Mouse (Mus musculus) left cerebral cortex, adult 2 months (tissue): ENCODE data around the gene Gpx7. TPM values are rescaled to one million over a fixed set of nuclear protein-coding genes. Genes with fewer than 3 reads are reported as not detected.
A peak's percentile ranks its signal among the peaks of the same experiment; 100 is the strongest.
"Not testable (repeated sequence)": the region's sequence is repeated elsewhere in the genome, so short reads cannot be mapped to it uniquely, and the experiment has no call there.

ENCODE experiments used
- DNase-seq, 2 experiments: peaks; one replicate each; pipeline ENCODE4 v3.0.0; 2021 to 2022; ENCODE audit warnings: low spot score in 2 of 2, mixed read lengths in 1 of 2; ENCODE audit errors: extremely low spot score in 1 of 2
- H3K27ac ChIP-seq: fragments of 200-600 bp; 2 replicates; pipeline ENCODE4 v1.8.1; 2022
- H3K4me3 ChIP-seq: fragments of 200-600 bp; 2 replicates; pipeline ENCODE4 v1.8.1; 2022
- CTCF ChIP-seq: fragments of 200-600 bp; IDR thresholded peaks from 2 replicates; pipeline ENCODE4 v1.8.1; 2022; ENCODE audit warnings: antibody characterized with exemption, mild to moderate bottlenecking, moderate library complexity
- intact Hi-C: fragments of 180-260 bp; cut with DNase I; formaldehyde crosslinking; loops from one replicate; pipeline ENCODE4 v1.15.1; 2025
- total RNA-seq, 2 experiments: library from RNA; stranded (reverse); gene quantifications; 2 replicates each; pipeline ENCODE4 v1.2.3; 2021

Gene Gpx7
- total RNA-seq, 2 experiments from 2014 or later: 4.7 to 4.8 TPM

GRCm38 (mm10) chr4:108360136-108361055 is 46.4 kb downstream of the Gpx7 start:
- Histone ChIP-seq H3K4me3 (peak overlapping the region; percentile 27), H3K27ac (no peak overlapping the region)
- peak; percentile 29 to 49 for DNase-seq
- TF ChIP-seq CTCF: no peak
- intact Hi-C loops: no loop called here

GRCm38 (mm10) chr4:108358498-108358897 is 48.3 kb downstream of the Gpx7 start:
- DNase-seq: no peak
- intact Hi-C loops: no loop called here
- no peak overlapping the region for H3K4me3 ChIP-seq
- H3K27ac ChIP-seq: no peak overlapping the region
- TF ChIP-seq CTCF: no peak

- TF ChIP-seq CTCF: no peak
- H3K4me3 ChIP-seq: no peak overlapping the region
- no peak overlapping the region for H3K27ac ChIP-seq
- DNase-seq: no peak
- intact Hi-C loops: no loop called here
Observed at GRCm38 (mm10) chr4:108357458-108357857, 49.3 kb downstream of the Gpx7 start.

- intact Hi-C loops, H3K4me3 ChIP-seq, DNase-seq, H3K27ac ChIP-seq: not testable (repeated sequence)
Observed at GRCm38 (mm10) chr4:108353591-108353990, 53.2 kb downstream of the Gpx7 start.

- no peak for TF ChIP-seq CTCF
- intact Hi-C loops: no loop called here
- no peak for DNase-seq
- Histone ChIP-seq H3K4me3 (no peak overlapping the region), H3K27ac (no peak overlapping the region)
Observed at GRCm38 (mm10) chr4:108350819-108351218, 55.9 kb downstream of the Gpx7 start.

Other genes with a start within 250 kb of the Gpx7 start
- gene Echdc2, start 241.5 kb downstream of the Gpx7 start, total RNA-seq: 10 to 100 TPM; 12.8 to 14.8 TPM
- gene Zyg11a, start 188.9 kb downstream of the Gpx7 start, total RNA-seq: not detected
- 10 to 100 TPM; 96.7 to 98.7 TPM for gene Zyg11b, start 105.9 kb downstream of the Gpx7 start, total RNA-seq
- gene Coa7, start 78.8 kb downstream of the Gpx7 start, total RNA-seq: 10 to 100 TPM; 24.1 to 28.5 TPM
- not detected for gene Shisal2a, start 23.6 kb downstream of the Gpx7 start, total RNA-seq
- 10 to 100 TPM; 40.9 to 43.5 TPM for gene Tut4, start 52.5 kb upstream of the Gpx7 start, total RNA-seq
- 10 to 100 TPM; 28.5 to 29.3 TPM for gene Prpf38a, start 172.4 kb upstream of the Gpx7 start, total RNA-seq
- gene Orc1, start 172.5 kb upstream of the Gpx7 start, total RNA-seq: not detected
- 10 to 100 TPM; 35.5 to 40.3 TPM for gene Cc2d1b, start 213.0 kb upstream of the Gpx7 start, total RNA-seq